ENCODE assay signal across 10 mouse cellular contexts in the genomic region with DNA sequence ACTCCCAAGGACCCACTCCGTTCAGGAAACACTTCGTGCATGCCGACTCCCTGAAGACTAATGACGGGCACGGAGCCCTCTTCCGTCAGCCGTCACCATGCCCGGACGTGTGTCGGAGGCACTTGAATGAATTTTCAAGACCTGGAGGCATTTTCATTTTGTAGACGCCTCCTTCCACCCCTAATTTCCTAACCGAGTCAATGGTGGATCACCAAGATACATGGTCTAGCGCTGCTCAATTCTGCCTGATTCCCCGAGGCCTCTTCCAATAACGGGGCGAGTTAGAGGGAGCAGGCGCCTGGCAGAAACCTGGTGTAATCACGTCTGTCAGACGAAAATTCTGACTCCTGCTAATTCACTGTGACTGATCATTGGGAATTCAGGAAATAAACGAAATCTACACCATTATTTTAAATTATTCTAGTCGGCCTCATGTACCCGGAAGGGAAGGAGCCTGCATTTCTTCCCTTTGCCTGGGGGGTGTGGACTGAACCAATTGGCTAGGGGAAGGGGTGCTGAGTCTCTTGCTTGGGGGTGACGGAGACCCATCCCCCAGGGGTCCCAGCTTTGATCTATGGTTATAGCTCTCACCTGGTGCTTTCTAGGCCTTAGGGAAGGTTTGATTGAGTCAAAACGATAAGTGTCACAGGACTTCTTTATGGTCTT.
DNase-seq lines count a peak whose midpoint lies in the region; ATAC-seq and TF ChIP-seq lines count a peak whose summit lies in the region.
"Had no signal": no experiment of that assay in that cellular context is flagged by ENCODE, and none has a peak within 500 bp of the region (broad histone marks: within the 10 kb centered on the region; RNA-seq: fewer than 3 reads in every experiment).

No protein-coding gene starts in this region.

- H3K27me3 ChIP-seq in forebrain, embryonic 12.5 days, result peaks cover 11% of the 10 kb centered on the region
- H3K27me3 ChIP-seq in forebrain, embryonic 11.5 days (ENCODE audit: control insufficient read depth, insufficient read depth, low read length), result no peaks in the 10 kb centered on the region
- H3K27me3 ChIP-seq in embryonic facial prominence, embryonic 10.5 days (replicated peaks; ENCODE audit: low read depth, poor library complexity, severe bottlenecking), result peaks cover 11% of the 10 kb centered on the region; the same call in 1 of the 2 replicates
- H3K27me3 ChIP-seq in limb, embryonic 15.5 days, result no peaks in the 10 kb centered on the region
- H3K27me3 ChIP-seq in lung, postnatal 0 days (replicated peaks; ENCODE audit: insufficient read depth, low read length), result no peaks in the 10 kb centered on the region
- H3K27me3 ChIP-seq: stomach, embryonic 15.5 days had no signal

- H3K4me1 ChIP-seq in forebrain, embryonic 12.5 days, result peaks cover 19% of the 10 kb centered on the region
- H3K4me1 ChIP-seq in forebrain, embryonic 11.5 days (replicated peaks; ENCODE audit: control insufficient read depth, insufficient read depth, low read length), result no peaks in the 10 kb centered on the region
- H3K4me1 ChIP-seq in embryonic facial prominence, embryonic 10.5 days, result peaks cover 37% of the 10 kb centered on the region
- peaks cover 18% of the 10 kb centered on the region; the same call in 1 of the 2 replicates for H3K4me1 ChIP-seq in limb, embryonic 15.5 days
- no peaks in the 10 kb centered on the region for H3K4me1 ChIP-seq in lung, postnatal 0 days (ENCODE audit: insufficient read depth, low read depth, low read length)

- H3K9ac ChIP-seq in forebrain, embryonic 12.5 days, result no peak overlapping the region
- H3K9ac ChIP-seq in forebrain, embryonic 11.5 days (ENCODE audit: low read length), result no peak overlapping the region
- no peak overlapping the region for H3K9ac ChIP-seq in limb, embryonic 15.5 days
- no peak overlapping the region for H3K9ac ChIP-seq in lung, postnatal 0 days (replicated peaks; ENCODE audit: low read depth)
- H3K9ac ChIP-seq: stomach, embryonic 15.5 days had no signal

- H3K4me3 ChIP-seq in forebrain, embryonic 12.5 days (replicated peaks), result no peak overlapping the region
- no peak overlapping the region for H3K4me3 ChIP-seq in forebrain, embryonic 11.5 days (ENCODE audit: low read depth, low read length)
- H3K4me3 ChIP-seq in embryonic facial prominence, embryonic 10.5 days, result peak overlapping the region; percentile 8; the same call in 1 of the 2 replicates
- H3K4me3 ChIP-seq in limb, embryonic 15.5 days, result peak overlapping the region; percentile 21
- no peak overlapping the region for H3K4me3 ChIP-seq in lung, postnatal 0 days (ENCODE audit: low read depth, low read length)
- H3K4me3 ChIP-seq: stomach, embryonic 15.5 days had no signal

- no peak for DNase-seq in forebrain, embryonic 11.5 days (ENCODE audit: low spot score)
- DNase-seq in embryonic facial prominence, embryonic 10.5 days (ENCODE audit: low spot score), result peak; percentile 40
- DNase-seq in kidney, adult 9 months, result peak; percentile 7
- no peak for DNase-seq in urinary bladder, postnatal 10 days (ENCODE audit: low spot score)
- DNase-seq in lung, postnatal 0 days (ENCODE audit: low spot score), result no peak

- no peak for TF ChIP-seq EP300 in lung, postnatal 0 days (IDR thresholded peaks at IDR 0.05)

- peak; percentile 49; the same call in 1 of the 2 replicates for ATAC-seq in forebrain, embryonic 12.5 days (ENCODE audit: low FRiP score)
- ATAC-seq in forebrain, embryonic 11.5 days (replicated peaks; ENCODE audit: low FRiP score), result no peak
- no peak for ATAC-seq in limb, embryonic 15.5 days (ENCODE audit: insufficient number of reproducible peaks, low FRiP score, low TSS enrichment, low read depth)
- ATAC-seq in monocyte, adult 5-6 weeks (replicated peaks; ENCODE audit: insufficient number of reproducible peaks, low FRiP score, low TSS enrichment, poor library complexity, severe bottlenecking), result no peak
- ATAC-seq in lung, postnatal 0 days, result no peak
- ATAC-seq: intestine, embryonic 16.5 days had no signal

- no peak overlapping the region for H3K4me2 ChIP-seq in forebrain, embryonic 12.5 days
- no peak overlapping the region for H3K4me2 ChIP-seq in forebrain, embryonic 11.5 days (ENCODE audit: low read depth, low read length, severe bottlenecking)
- H3K4me2 ChIP-seq in limb, embryonic 15.5 days, result peak overlapping the region; percentile 32
- H3K4me2 ChIP-seq in lung, postnatal 0 days (replicated peaks; ENCODE audit: low read depth, low read length), result no peak overlapping the region
- H3K4me2 ChIP-seq: stomach, embryonic 15.5 days had no signal

- TF ChIP-seq CTCF in lung, postnatal 0 days (IDR thresholded peaks at IDR 0.05), result no peak

- no peak overlapping the region for H3K27ac ChIP-seq in forebrain, embryonic 12.5 days
- no peak overlapping the region for H3K27ac ChIP-seq in forebrain, embryonic 11.5 days (ENCODE audit: low read depth, low read length)
- peak overlapping the region; percentile 19; the same call in 1 of the 2 replicates for H3K27ac ChIP-seq in embryonic facial prominence, embryonic 10.5 days (replicated peaks)
- H3K27ac ChIP-seq in limb, embryonic 15.5 days, result no peak overlapping the region
- H3K27ac ChIP-seq in lung, postnatal 0 days (ENCODE audit: low read length), result no peak overlapping the region
- H3K27ac ChIP-seq: stomach, embryonic 15.5 days had no signal

- H3K9me3 ChIP-seq in forebrain, embryonic 12.5 days, result no peaks in the 10 kb centered on the region
- no peaks in the 10 kb centered on the region for H3K9me3 ChIP-seq in forebrain, embryonic 11.5 days (ENCODE audit: control insufficient read depth, low read length)
- H3K9me3 ChIP-seq in embryonic facial prominence, embryonic 10.5 days, result no peaks in the 10 kb centered on the region
- no peaks in the 10 kb centered on the region for H3K9me3 ChIP-seq in limb, embryonic 15.5 days
- H3K9me3 ChIP-seq in lung, postnatal 0 days (ENCODE audit: low read length), result no peaks in the 10 kb centered on the region
- H3K9me3 ChIP-seq: stomach, embryonic 15.5 days had no signal

- H3K36me3 ChIP-seq in forebrain, embryonic 12.5 days (replicated peaks), result no peaks in the 10 kb centered on the region
- H3K36me3 ChIP-seq in forebrain, embryonic 11.5 days (ENCODE audit: control insufficient read depth, insufficient read depth, low read length), result no peaks in the 10 kb centered on the region
- H3K36me3 ChIP-seq in embryonic facial prominence, embryonic 10.5 days (replicated peaks), result no peaks in the 10 kb centered on the region
- no peaks in the 10 kb centered on the region for H3K36me3 ChIP-seq in limb, embryonic 15.5 days
- no peaks in the 10 kb centered on the region for H3K36me3 ChIP-seq in lung, postnatal 0 days (ENCODE audit: insufficient read depth, low read length)
- H3K36me3 ChIP-seq: stomach, embryonic 15.5 days had no signal

- 68% methylated on average over 24 of the region's 24 CpGs for WGBS in forebrain, embryonic 12.5 days
- 73% methylated on average over 24 of the region's 24 CpGs for WGBS in forebrain, embryonic 11.5 days
- WGBS in embryonic facial prominence, embryonic 10.5 days, result 63% methylated on average over 24 of the region's 24 CpGs
- 29% methylated on average over 24 of the region's 24 CpGs for WGBS in limb, embryonic 15.5 days
- WGBS in lung, postnatal 0 days, result 65% methylated on average over 24 of the region's 24 CpGs

Comparison
In these comparisons a context has a peak if more than half of its experiments do, and no peak if none do; other contexts are left out.
1. H3K4me3 ChIP-seq: peak in embryonic facial prominence, embryonic 10.5 days (single experiment) and limb, embryonic 15.5 days (single experiment); none in forebrain, embryonic 12.5 days (single experiment), forebrain, embryonic 11.5 days (single experiment) and lung, postnatal 0 days (single experiment).
2. DNase-seq: peak in embryonic facial prominence, embryonic 10.5 days (single experiment) and kidney, adult 9 months (single experiment); none in forebrain, embryonic 11.5 days (single experiment), urinary bladder, postnatal 10 days (single experiment) and lung, postnatal 0 days (single experiment).